Mouse (Mus musculus): ENCODE data around the gene Il17rd.
A peak's percentile ranks its signal among the peaks of the same experiment; 100 is the strongest.

Gene Il17rd

GRCm38 (mm10) chr14:27048231-27048956, 9.7 kb downstream of the Il17rd start:
- no peak for DNase-seq

GRCm38 (mm10) chr14:27050043-27050442, 11.3 kb downstream of the Il17rd start:
- no peak for DNase-seq

- no peak for DNase-seq
These were observed 12.1 kb downstream of the Il17rd start for GRCm38 (mm10) chr14:27050560-27051510.

- no peak for DNase-seq
These were observed 12.8 kb downstream of the Il17rd start for GRCm38 (mm10) chr14:27051511-27051895.

GRCm38 (mm10) chr14:27058535-27059223, 19.9 kb downstream of the Il17rd start:
- DNase-seq: peak in 1 of 2 experiments; percentile 31

GRCm38 (mm10) chr14:27059224-27059558, 20.4 kb downstream of the Il17rd start:
- no peak for DNase-seq

GRCm38 (mm10) chr14:27063338-27063737, 24.6 kb downstream of the Il17rd start:
- DNase-seq: no peak

- DNase-seq: peak in 1 of 2 experiments; percentile 39
These were observed 27.6 kb downstream of the Il17rd start for GRCm38 (mm10) chr14:27066171-27066929.

GRCm38 (mm10) chr14:27067866-27068271, 29.1 kb downstream of the Il17rd start:
- DNase-seq: no peak

GRCm38 (mm10) chr14:27069434-27070097, 30.8 kb downstream of the Il17rd start:
- DNase-seq: no peak

GRCm38 (mm10) chr14:27070128-27070527, 31.4 kb downstream of the Il17rd start:
- DNase-seq: no peak

GRCm38 (mm10) chr14:27070758-27071157, 32.0 kb downstream of the Il17rd start:
- DNase-seq: peak; percentile 63 to 70

- peak; percentile 47 to 60 for DNase-seq
These were observed 33.2 kb downstream of the Il17rd start for GRCm38 (mm10) chr14:27071985-27072384.

GRCm38 (mm10) chr14:27075084-27075483, 36.3 kb downstream of the Il17rd start:
- DNase-seq: no peak

GRCm38 (mm10) chr14:27075909-27076521, 37.3 kb downstream of the Il17rd start:
- DNase-seq: no peak

GRCm38 (mm10) chr14:27076522-27076920, 37.8 kb downstream of the Il17rd start:
- DNase-seq: no peak

GRCm38 (mm10) chr14:27081536-27082275, 43.0 kb downstream of the Il17rd start:
- DNase-seq: no peak

- DNase-seq: no peak
These were observed 46.7 kb downstream of the Il17rd start for GRCm38 (mm10) chr14:27085471-27085870.

- DNase-seq: no peak
These were observed 47.3 kb downstream of the Il17rd start for GRCm38 (mm10) chr14:27085999-27086398.

GRCm38 (mm10) chr14:27094247-27094646, 55.5 kb downstream of the Il17rd start:
- no peak for DNase-seq

- no peak for DNase-seq
These were observed 57.4 kb downstream of the Il17rd start for GRCm38 (mm10) chr14:27096133-27096532.
